Mouse (Mus musculus) liver, adult 2 months (tissue): ENCODE measurements at regions not wholly inside any gene's neighbourhood (a gene's known extent, or its start where the extent isn't known, plus 50 kb on each side); places are given as distances from the start of the nearest gene placed in this dataset.

ENCODE experiments used
- CTCF ChIP-seq: fragments of 200-500 bp; IDR thresholded peaks from 2 replicates; pipeline ENCODE4 v1.5.1; 2011; ENCODE audit warnings: low read depth, low read length, control low read depth
- POLR2A ChIP-seq: fragments of 200-500 bp; IDR thresholded peaks from 2 replicates; pipeline ENCODE4 v1.6.1; 2011; ENCODE audit warnings: low read length, control low read depth; ENCODE audit not compliant: insufficient read depth; ENCODE audit errors: extremely low read depth

GRCm38 (mm10) chr19:14968283-14968682 lies 370.4 kb upstream of the Tle4 start:
- TF ChIP-seq POLR2A (no peak), CTCF (no peak)
